Mouse (Mus musculus) myocyte (in vitro differentiated cells): ENCODE results near the gene Usp7.

Experiments used
- CEBPB ChIP-seq: IDR thresholded peaks from 2 replicates; pipeline ENCODE4 v1.6.1; 2011; ENCODE audit warnings: mild to moderate bottlenecking, moderate library complexity; ENCODE audit not compliant: poor library complexity, insufficient read depth, severe bottlenecking
- E2F4 ChIP-seq: IDR thresholded peaks from one replicate; pipeline ENCODE4 v1.6.1; 2011; ENCODE audit warnings: mild to moderate bottlenecking, control low read depth, moderate library complexity; ENCODE audit not compliant: insufficient read depth
- MYOG ChIP-seq, 3 experiments: IDR thresholded peaks; one replicate each; pipeline ENCODE4 v1.6.1; 2011; ENCODE audit warnings: control low read depth in 2 of 3, low read depth in 2 of 3, mild to moderate bottlenecking in 2 of 3; ENCODE audit not compliant: insufficient read length in 2 of 3, control insufficient read depth in 1 of 3, insufficient read depth in 1 of 3
- POLR2A ChIP-seq: IDR thresholded peaks from one replicate; pipeline ENCODE4 v1.6.1; 2011; ENCODE audit warnings: low read depth, mild to moderate bottlenecking, control low read depth, moderate library complexity; ENCODE audit not compliant: insufficient read length
- POLR2AphosphoS2 ChIP-seq: IDR thresholded peaks from one replicate; pipeline ENCODE4 v1.6.1; 2011; ENCODE audit warnings: low read depth, control low read depth; ENCODE audit not compliant: insufficient read length
- REST ChIP-seq: IDR thresholded peaks from one replicate; pipeline ENCODE4 v1.6.1; 2011; ENCODE audit warnings: mild to moderate bottlenecking, control low read depth, moderate library complexity; ENCODE audit not compliant: insufficient read depth, insufficient read length
- TCF12 ChIP-seq: IDR thresholded peaks from one replicate; pipeline ENCODE4 v1.6.1; 2011; ENCODE audit warnings: mild to moderate bottlenecking, control low read depth; ENCODE audit not compliant: poor library complexity, insufficient read depth, severe bottlenecking
- USF1 ChIP-seq: IDR thresholded peaks from one replicate; pipeline ENCODE4 v1.6.1; 2011; ENCODE audit warnings: low read depth, mild to moderate bottlenecking, control low read depth, moderate library complexity

GRCm38 (mm10) chr16:8737666-8738541, 54.2 kb downstream of the Usp7 start:
- no peak for TF ChIP-seq POLR2A
- TF ChIP-seq REST = no peak
- no peak for TF ChIP-seq USF1
- no peak for TF ChIP-seq MYOG (IDR thresholded peaks at IDR 0.05; ENCODE audit: control insufficient read depth in 1 of 3, insufficient read depth in 1 of 3, insufficient read length in 2 of 3, low read depth in 2 of 3)
- TF ChIP-seq POLR2AphosphoS2 = no peak
- TF ChIP-seq TCF12 = no peak
- TF ChIP-seq CEBPB = no peak
- TF ChIP-seq E2F4 = no peak
